ENCODE assay signal across 11 mouse cellular contexts in the genomic region with DNA sequence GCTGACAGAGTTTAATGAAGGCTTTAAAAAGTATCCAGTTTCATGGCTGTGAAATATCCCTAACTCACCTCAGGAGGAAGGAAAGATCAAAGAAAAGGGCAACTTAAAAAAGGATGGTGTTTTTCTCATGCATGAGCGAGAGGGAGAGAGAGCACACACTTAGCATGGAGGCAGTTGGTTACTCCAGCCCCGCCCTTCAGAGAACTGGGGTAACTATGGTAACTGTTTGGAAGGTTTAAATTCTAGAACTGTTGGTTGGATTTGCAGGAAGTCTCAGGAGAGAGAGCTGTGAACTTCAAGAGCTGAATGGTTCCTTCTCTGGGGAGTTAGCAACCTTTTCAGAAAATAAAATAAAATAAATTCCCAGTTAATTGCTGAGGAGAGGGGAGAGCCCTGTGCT.
DNase-seq lines count a peak whose midpoint lies in the region; ATAC-seq and TF ChIP-seq lines count a peak whose summit lies in the region.
"Had no signal": no experiment of that assay in that cellular context is flagged by ENCODE, and none has a peak within 500 bp of the region (broad histone marks: within the 10 kb centered on the region; RNA-seq: fewer than 3 reads in every experiment).

No protein-coding gene starts in this region.

- no peak for TF ChIP-seq EP300 in lung, postnatal 0 days (IDR thresholded peaks at IDR 0.05)

- no peaks in the 10 kb centered on the region for H3K4me1 ChIP-seq in lung, postnatal 0 days (ENCODE audit: insufficient read depth, low read depth, low read length)
- H3K4me1 ChIP-seq: intestine, embryonic 15.5 days had no signal

- 34% methylated on average over 2 of the region's 2 CpGs for WGBS in lung, postnatal 0 days

- no peaks in the 10 kb centered on the region for H3K9me3 ChIP-seq in lung, postnatal 0 days (ENCODE audit: low read length)
- H3K9me3 ChIP-seq: intestine, embryonic 15.5 days; limb, embryonic 15.5 days had no signal

- H3K27ac ChIP-seq in lung, postnatal 0 days (ENCODE audit: low read length), result no peak overlapping the region
- H3K27ac ChIP-seq: embryonic facial prominence, embryonic 12.5 days; heart, embryonic 13.5 days; intestine, embryonic 15.5 days; limb, embryonic 15.5 days had no signal

- H3K27me3 ChIP-seq in lung, postnatal 0 days (replicated peaks; ENCODE audit: insufficient read depth, low read length), result no peaks in the 10 kb centered on the region
- H3K27me3 ChIP-seq: embryonic facial prominence, embryonic 12.5 days; heart, embryonic 13.5 days; intestine, embryonic 15.5 days had no signal

- no peak for TF ChIP-seq CTCF in lung, postnatal 0 days (IDR thresholded peaks at IDR 0.05)

- intact Hi-C loops in gastrocnemius, postnatal 14 days (cut with DNase I; ENCODE audit: low total_unique reads), result no loop called here

- no peak overlapping the region for H3K4me2 ChIP-seq in lung, postnatal 0 days (replicated peaks; ENCODE audit: low read depth, low read length)
- H3K4me2 ChIP-seq: embryonic facial prominence, embryonic 12.5 days; heart, embryonic 13.5 days; intestine, embryonic 15.5 days; limb, embryonic 15.5 days had no signal

- ATAC-seq in lung, postnatal 0 days, result no peak
- ATAC-seq: intestine, embryonic 15.5 days had no signal

- DNase-seq in gastrocnemius, adult 18-20 months (ENCODE audit: low spot score), result peak; percentile 5
- no peak for DNase-seq in gastrocnemius, postnatal 14 days
- DNase-seq in lung, postnatal 0 days (ENCODE audit: low spot score), result peak; percentile 36
- no peak for DNase-seq in lung, postnatal 14 days
- peak; percentile 32 for DNase-seq in forelimb bud, embryonic 11.5 days (ENCODE audit: low read depth, low spot score)
- DNase-seq in right cerebral cortex, postnatal 10 days (ENCODE audit: low spot score in 2 of 2), result peak; percentile 65 to 83
- DNase-seq in cerebellum, postnatal 25 days, result no peak

- H3K4me3 ChIP-seq in lung, postnatal 0 days (ENCODE audit: low read depth, low read length), result no peak overlapping the region
- H3K4me3 ChIP-seq: embryonic facial prominence, embryonic 12.5 days; heart, embryonic 13.5 days; intestine, embryonic 15.5 days; limb, embryonic 15.5 days had no signal

- no peaks in the 10 kb centered on the region for H3K36me3 ChIP-seq in lung, postnatal 0 days (ENCODE audit: insufficient read depth, low read length)
- H3K36me3 ChIP-seq: embryonic facial prominence, embryonic 12.5 days; heart, embryonic 13.5 days; intestine, embryonic 15.5 days; limb, embryonic 15.5 days had no signal

- H3K9ac ChIP-seq in lung, postnatal 0 days (replicated peaks; ENCODE audit: low read depth), result no peak overlapping the region
- H3K9ac ChIP-seq: embryonic facial prominence, embryonic 12.5 days; heart, embryonic 13.5 days; intestine, embryonic 15.5 days; limb, embryonic 15.5 days had no signal

Comparison
In these comparisons a context has a peak if more than half of its experiments do, and no peak if none do; other contexts are left out.
1. DNase-seq: peak in gastrocnemius, adult 18-20 months (single experiment), lung, postnatal 0 days (single experiment), forelimb bud, embryonic 11.5 days (single experiment) and right cerebral cortex, postnatal 10 days (2 of 2); none in gastrocnemius, postnatal 14 days (single experiment), lung, postnatal 14 days (single experiment) and cerebellum, postnatal 25 days (0 of 2).